Mouse (Mus musculus) c-Kit-positive CD71-negative TER-119-negative erythroid progenitor cells, embryonic 14.5 days (primary cell): ENCODE measurements around the gene Nudt16l1.

Experiments
- DNase-seq: peaks from one replicate; pipeline ENCODE4 v3.0.0-alpha.2; 2013; ENCODE audit warnings: low read depth

Gene Nudt16l1

DNA sequence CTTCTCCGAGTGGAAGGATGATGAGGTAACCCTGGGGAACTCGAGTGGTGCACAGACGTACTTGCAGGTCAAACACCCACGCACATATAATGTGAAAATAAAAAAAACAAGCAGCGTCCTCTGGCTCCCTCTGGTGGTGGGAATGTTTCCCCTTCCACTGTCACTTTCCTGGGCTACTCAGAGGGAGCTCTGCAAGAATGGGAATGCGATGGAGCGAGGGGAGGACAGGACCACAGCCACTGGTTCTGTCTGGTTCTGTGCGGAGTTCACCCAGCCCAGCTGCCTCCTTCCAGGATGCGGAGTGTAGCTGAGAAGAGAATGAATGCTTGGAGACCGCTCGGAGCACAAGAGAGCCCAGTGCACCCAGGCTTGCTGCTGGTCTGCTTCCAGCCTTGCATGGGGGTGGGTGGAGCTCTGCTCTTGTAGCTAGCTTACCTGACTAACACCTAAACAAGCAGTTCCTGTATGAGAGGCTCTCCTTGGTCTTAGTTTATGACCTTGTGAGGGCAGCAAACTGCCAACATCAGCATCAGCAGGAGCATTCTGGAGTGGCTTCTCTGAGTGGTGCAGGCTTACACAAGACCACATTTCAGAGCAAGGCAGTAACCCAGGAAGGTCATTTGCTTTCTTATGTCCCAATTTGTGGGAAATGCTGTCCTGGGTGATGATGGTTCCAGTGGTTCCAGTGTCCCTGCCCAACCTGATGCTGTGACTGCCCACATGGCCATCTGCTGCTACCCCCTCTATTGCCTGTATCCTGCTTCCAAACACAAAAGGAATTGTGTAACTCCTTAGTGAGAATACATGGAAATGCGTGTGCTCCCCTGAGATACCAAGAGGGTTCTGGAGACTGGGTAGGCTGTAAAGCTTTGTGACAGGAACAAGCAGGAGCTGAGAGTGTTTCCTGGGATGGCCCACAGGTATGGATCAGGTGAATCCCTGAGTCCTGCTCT is 24.5 kb upstream of the Nudt16l1 start:
- peak; percentile 72 for DNase-seq

DNA sequence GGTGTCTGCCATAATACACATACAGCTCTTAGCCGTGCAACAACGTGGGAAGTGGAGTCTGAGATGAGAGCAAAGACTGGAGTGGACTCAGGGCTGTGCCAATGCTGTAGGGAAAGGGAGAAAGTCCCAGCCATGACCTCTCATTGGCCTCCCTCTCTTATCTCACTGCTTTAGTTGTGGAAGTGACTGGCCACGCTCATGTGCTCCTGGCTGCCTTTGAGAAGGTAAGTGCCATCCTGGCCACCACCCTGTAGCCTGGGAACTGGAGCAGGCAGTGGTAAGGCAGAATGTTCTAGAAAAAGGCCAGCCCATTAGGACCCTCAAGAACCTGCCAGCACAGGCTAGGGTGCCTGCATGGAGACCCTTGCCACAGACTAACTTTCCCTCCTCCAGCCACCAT is 22.6 kb upstream of the Nudt16l1 start:
- DNase-seq: no peak

DNA sequence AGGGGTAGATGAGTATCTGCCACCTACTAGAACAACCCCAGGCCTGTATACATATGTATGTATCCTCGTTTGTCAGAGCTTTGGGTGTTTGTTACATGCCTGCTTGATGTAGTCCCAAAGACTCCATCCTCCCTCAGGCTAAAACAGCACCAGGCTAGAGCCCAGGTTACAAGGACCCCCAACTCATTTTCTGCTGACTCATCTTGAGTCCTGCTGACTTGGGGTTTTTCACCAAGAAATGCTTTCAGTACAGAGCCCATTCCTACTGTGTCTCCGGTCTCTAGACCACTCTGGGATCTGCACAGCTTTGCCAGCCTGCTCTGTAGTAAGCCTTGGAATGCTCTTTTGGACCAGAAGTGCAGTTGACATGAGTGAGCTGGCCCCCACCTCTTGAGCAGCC is 22.0 kb upstream of the Nudt16l1 start:
- no peak for DNase-seq

DNA sequence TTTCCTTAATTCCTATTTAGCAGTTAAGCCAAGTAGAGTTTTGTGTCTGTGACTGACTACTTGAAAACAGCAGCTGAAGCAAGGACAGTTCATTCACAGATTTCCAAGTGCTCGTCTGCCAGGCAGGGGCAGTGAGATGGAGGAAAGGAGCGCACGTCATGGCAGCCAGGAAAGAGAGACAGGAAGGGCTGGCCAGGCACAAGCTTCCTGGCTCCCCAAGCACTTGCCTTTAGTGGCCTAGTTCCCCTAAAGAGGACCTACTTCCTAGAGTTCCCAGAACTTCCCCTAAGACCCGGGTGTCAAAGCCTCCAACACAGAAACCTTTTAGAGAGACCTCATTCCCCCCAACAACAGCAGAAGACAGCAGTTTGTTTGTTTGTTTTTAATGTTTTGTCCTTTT is 18.0 kb upstream of the Nudt16l1 start:
- no peak for DNase-seq

DNA sequence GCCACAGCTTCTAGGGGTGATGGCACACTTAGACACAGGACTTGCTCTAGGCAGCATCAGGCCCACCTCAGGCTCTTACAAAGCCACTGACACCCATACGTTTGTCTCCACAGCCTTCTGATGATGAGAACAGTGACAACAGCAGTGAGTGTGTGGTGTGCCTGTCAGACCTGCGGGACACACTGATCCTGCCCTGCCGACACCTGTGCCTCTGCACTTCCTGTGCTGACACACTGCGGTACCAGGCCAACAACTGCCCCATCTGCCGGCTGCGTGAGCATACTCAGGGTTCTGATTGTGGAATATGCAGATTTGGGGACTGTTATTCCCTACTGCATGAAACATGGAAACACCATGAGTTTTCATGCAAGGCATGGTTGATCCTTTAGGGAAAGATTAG is 16.1 kb upstream of the Nudt16l1 start:
- no peak for DNase-seq

DNA sequence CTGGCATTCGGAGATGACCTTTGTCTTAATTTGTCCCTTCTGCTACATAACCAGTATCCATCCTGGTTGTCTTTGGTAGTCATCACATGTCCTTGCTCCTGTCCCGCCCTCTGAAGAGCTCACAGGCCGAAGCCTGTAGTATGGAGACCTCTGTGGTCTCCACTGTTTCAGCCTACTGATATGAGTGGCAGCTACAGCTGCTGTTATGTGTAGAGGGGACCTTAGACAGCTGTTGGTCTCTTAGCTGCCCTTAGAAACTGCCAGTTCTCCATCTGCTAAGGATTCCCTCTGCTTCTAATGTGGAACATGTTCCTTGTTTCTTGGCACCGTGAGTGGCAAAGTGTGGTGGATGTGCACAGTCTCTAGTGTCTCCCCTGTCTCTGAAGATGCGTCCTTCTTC is 14.6 kb upstream of the Nudt16l1 start:
- DNase-seq: no peak

DNA sequence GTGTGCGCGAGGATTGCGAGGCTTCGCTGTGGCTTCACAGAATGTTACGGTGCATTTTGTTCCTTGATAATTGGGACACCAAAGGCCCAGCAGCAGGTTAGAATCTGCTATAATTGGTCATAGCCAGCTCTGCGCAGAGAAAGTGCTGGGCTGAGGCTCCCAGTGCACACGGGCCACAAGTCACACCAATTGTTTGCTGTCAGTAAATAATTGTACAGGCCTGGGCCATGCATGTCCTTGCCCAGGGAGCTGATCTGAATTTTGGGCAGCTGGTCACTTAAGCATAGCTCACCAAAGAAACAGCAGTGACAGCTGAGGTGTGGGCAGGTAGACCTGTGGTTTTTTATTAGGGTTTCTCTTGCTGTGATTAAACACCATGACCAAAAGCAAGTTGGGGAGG is 10.6 kb upstream of the Nudt16l1 start:
- DNase-seq: no peak

DNA sequence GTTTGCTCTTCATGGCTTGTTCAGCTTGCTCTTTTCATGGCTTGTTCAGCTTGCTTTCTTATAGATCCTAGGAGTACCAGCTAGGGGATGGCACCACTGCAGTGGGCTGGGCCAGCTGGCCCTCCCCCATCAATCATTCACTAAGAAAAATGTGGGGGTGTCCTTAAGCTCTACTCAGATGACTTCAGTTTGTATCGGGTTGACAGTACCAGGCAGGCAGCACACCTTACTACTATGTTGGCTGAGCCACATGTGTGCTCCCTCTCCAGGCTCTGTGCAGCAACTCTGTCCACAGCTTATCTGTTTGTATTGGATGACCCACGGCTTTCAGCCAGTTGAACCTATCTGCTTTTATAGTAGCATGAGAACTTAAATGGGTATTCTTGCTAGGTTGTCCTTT is 10.1 kb upstream of the Nudt16l1 start:
- DNase-seq: no peak

DNA sequence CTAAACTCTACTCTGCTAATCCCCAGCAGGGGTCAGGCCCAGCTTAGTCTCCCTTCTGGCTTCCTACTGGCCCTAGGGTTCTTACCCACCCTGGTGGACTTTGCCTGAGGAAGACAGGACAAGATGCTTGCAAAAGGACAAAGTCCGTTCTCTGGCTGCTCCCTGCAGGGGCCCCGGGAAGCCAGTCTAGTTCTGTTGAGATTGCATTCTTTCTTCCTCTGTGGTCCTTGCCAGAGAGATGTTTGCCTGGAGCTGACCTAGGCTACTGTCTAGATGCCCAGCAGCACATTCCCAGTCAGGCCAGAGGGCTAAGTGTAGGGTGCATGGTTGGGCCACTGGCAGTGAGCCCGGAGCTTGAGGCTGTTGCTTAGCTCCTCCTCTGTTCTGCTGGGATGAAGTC is 6.1 kb upstream of the Nudt16l1 start:
- DNase-seq: no peak

DNA sequence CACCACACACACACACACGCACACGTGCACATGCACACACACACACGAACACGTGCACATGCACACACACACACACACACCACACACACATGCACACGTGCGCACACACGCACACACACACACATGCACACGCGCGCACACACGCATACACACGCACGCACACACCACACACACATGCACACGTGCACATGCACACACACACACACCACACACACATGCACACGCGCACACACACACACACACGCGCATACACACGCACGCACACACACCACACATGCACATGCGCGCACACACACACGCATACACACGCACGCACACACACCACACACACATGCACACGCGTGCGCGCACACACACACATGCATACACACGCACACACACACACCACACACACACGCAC is 3.1 kb upstream of the Nudt16l1 start:
- DNase-seq: no peak

DNA sequence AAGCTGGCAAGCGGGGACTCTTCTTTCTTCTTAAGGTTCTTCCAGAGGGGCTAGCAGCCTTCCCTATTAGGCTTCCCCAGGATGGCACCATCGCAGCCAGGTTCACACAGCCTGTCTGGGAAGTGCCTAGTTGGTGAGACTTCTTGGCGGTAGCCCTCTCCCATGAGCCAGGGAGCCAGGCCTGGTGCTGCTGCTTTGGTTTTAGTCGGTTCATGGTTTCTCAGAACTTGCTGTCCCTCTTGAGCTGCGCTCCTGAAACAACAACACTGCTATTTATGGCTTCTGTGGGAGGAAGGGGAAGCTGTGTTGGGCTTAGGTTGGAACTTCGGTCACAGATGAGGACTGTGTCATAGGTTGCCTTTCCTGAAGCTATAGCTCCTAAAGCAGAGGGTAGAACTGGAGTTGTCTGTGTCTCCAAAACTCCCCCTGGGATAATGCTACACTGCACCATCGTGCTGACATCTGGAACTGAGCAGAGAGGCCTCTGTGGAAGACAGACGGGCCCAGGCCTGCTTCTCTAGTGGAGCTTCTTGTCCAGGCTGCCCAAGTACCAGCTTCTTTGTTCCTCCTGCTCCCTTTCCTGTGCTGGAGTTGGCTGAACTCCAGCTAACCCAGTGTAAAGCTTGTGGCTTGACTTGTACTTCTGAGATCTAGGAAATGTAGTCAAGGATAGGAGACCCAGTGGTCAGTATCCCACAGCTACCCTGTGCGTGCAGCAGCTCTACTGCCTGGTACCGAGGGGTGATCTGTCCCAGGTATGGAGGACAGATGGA is 2.4 kb upstream of the Nudt16l1 start:
- no peak for DNase-seq

DNA sequence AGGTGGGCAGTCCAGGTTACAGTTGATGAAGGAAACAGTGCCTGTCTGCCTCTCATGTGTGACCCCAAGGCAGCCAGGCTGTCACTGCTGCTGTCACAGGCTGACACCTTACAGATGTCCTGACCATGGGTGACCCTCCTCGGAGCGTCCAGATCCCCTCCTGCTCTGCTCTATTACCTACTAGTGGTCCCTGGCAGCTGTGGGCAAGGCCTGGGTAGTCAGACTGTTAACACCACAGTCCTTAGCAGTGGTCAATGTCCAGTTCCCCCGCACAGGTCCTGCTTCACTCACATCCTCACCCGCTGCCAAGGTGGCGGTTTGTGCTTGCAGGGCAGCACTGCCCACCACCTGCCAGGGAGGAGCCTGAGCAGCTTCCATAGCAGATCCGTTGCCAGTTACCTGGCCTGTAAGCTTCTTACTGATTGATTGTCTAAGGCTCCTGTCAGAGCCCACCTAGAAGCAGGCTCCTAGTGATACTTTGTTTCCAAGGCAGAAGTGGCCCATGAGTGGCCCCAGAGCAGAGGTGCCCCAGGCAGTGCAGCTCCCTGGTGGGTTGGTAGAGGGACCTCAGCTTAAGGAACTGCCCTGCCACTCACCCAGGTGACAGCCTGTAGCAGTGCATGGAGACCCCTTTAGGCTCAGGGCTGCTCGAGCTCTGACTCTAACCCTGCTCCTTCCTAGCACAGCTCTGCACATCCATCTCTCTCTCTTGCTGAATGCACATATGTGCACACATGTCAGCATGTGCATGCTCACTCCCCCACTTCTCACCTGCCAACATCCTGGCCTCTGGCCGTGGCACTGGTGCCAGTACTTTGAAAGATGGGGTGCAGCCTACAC is 990 bp upstream of the Nudt16l1 start:
- DNase-seq: no peak

DNA sequence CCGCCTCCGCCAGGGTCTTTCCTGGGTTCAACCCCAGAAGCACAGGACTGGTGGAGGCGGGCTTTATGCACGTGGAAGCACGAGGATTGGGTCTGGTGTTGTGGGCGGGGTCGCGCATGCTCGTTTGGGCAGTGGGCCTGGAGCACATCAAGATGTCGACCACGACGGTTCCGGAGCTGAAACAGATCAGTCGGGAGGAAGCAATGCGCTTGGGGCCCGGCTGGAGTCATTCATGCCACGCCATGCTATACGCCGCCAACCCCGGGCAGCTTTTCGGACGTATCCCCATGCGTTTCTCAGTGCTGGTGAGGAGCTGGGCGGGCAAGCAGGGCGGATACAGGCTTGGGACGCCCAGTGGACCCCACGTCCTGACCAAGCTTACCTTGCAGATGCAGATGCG is 428 bp downstream of the Nudt16l1 start:
- DNase-seq: peak; percentile 93

DNA sequence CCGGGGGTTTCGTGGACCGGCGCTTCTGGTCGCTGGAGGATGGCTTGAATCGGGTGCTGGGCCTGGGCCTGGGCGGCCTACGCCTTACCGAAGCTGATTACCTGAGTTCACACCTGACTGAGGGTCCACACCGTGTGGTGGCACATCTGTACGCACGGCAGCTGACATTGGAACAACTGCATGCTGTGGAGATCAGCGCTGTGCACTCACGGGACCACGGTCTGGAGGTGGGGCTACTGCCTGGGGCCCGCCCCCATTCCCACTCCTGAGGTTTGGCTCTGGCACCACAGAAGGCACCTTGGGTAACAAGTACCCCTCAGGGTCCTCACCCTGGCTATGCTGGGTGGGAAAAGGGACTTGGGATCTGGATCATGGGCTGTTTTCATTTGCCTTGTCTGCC is 851 bp downstream of the Nudt16l1 start:
- no peak for DNase-seq

DNA sequence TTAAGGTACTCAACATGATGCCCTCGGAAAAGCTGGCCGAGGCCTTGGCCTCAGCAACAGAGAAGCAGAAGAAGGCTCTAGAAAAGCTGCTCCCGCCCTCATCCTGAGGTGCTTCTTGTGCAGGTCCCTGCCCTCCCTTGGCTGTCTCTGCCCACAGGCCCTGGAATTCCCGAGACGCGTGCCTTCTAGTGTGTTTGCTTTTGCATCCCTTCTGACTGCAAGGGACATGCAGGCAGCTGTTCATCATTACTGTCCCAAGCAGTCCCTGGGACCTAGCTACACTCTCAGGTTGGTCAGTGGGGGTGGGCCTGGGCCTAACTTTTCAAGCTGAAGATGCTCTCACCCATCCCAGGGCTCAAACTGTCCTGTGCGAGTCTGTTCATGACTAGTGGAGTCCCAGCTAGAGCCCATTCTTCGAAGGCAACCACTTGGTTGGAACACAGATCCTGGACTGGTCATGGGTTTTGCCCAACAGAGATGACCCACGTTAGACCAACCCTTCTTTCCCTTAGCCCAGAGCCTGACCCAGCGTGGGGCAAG is 1.8 kb downstream of the Nudt16l1 start:
- DNase-seq: no peak

DNA sequence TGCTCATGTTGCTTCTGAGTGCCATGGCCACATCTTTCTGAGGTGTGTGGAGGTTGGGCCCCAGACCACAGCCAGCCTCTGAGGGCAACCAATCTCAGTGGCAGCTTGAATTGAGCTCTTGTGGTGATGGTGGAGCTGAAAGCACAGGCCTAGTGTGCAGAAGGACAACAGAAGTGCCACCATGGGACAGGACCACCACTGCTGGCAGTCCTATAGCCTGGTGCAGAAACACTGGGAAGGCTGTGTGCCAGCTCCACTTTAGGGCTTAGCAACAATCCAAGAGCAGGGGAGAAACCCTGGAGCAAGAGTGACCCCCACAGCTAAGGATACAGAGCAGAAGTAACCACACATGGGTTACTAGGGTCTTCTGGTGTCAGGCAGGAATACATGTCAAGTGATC is 2.5 kb downstream of the Nudt16l1 start:
- no peak for DNase-seq

DNA sequence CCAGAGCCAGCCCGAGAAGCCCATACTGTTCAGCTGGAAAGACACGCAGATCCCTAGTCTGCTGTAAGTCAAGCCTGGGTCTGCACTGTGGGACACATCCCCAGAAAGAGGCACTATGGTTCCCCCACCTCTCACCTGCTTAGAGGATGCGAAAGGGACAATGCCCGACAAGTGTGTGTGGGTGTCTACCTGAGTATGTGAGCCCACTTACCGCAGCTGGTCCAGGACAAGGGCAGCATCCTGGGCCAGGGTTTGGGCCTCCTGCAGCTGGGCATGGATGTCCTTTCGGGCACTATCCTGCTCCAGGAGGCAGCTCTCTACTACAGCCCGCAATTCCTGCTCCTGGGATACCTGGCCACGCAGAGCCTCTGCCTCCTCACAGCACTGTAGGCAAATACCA is 4.3 kb downstream of the Nudt16l1 start:
- no peak for DNase-seq

DNA sequence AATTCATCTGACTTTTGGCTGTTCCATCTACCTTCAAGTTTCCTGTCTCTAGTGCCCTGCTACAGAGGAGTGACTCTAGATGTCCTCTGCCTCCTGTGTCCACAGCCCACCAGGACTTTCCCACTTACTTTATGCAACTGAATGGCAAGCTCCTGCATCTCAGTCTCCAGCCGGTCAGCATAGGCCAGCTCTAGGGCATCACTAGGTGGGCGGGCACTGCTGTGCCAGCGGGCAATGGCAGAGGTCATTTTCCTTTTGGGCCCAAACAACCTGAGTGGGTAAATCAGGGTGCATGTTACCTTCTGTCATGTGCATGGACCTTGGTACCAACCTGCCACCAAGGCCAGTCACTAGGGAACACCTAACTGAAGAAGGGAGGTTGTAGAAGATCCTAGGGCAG is 4.9 kb downstream of the Nudt16l1 start:
- DNase-seq: no peak

DNA sequence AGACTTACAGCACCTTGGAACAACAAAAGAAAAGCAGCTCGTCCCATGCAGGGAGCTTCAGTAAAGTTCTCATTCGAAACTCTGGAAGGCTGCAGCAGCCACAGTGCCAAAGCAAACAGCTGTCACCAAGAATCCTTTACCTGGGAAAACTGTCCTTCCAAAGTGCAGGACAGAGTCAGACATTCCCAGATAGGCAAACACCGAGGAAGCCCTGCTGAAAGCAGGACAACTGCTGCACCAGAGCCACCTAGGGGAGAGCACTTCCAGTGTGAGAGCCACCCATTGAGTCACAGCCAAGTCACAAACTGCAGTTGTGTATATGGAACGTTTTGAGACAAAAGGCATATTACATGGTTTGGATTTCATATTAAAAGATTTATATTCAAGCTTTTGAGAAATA is 6.9 kb downstream of the Nudt16l1 start:
- DNase-seq: no peak

DNA sequence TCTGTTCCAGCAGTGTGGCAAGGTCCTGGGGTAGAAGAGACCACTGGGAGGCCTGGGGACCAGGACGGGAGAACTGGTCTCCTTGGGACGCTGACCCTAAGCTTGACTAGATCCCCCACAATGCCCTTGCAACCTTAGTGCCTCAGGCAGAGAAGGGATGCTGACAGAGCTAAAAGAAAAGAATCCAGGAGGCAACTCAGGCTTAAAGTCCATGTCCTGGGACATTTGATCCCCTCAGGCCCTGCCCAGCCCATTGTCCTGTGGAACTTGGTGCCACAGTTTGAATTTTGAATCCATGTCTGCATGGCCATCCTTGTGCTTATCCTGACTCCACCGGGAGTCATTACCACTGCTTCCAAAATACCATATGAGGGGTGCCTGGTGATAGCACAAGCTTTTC is 7.6 kb downstream of the Nudt16l1 start:
- DNase-seq: no peak

DNA sequence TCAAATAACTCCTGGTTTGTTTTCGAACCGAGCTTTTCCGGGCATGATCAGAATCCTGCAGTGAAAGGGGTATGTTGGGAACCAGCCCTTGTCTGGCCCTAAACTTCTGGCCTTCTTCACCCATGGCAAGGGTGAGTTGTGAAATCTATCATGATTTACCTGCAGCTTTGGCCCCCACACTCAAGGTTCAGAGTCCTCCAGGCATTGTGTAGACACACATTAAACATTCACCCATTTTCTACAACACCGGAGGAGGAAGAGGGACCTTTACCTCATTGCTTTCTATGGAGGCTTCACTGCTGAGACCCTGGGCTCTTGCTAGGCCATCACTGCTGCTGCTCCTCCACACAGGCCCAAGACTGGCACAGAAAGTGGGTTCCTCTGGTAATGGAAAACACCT is 8.8 kb downstream of the Nudt16l1 start:
- no peak for DNase-seq

DNA sequence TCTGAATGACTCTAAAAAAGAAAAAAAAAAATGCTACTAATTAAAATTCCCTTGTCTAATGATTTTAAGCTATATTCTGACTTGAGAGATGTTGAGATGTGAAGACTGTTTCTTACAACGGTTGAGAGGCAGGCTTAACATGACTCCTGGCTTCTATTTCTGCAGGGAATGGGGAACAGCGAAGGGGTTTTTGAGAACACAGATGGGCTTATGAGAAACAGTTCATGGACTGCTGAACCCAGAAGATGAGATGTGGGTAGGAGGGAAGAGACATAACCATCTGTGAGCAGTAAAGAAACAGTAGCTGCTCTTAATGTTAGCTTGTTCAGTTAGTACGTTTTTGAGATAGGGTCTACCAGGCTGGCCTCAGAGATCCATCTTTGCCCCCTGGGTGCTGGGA is 18.0 kb downstream of the Nudt16l1 start:
- DNase-seq: no peak
